Mouse (Mus musculus): ENCODE results near the gene Spint1. TPM values are rescaled to one million over a fixed set of nuclear protein-coding genes. Genes with fewer than 3 reads are reported as not detected.
A peak's percentile ranks its signal among the peaks of the same experiment; 100 is the strongest.

Spint1 gene
- polyA plus RNA-seq, 1 experiment from 2014 or later = 62.7 TPM

GRCm38 (mm10) chr2:119250826-119251478 is 13.8 kb downstream of the Spint1 start:
- 16% methylated on average over 11 of the region's 11 CpGs for WGBS
- H3K36me3 ChIP-seq (ENCODE audit: insufficient read depth, low read length) = no peaks in the 10 kb centered on the region
- ATAC-seq (replicated peaks; ENCODE audit: low FRiP score, low read depth) (peak; percentile 62), DNase-seq (ENCODE audit: low spot score) (peak; percentile 87)
- H3K4me3 ChIP-seq (replicated peaks; ENCODE audit: low read depth, low read length) = no peak overlapping the region
- H3K27ac ChIP-seq = peak overlapping the region; percentile 50; the same call in 1 of the 2 replicates
- no peaks in the 10 kb centered on the region for H3K9me3 ChIP-seq (replicated peaks; ENCODE audit: low read length)
- no peak overlapping the region for H3K9ac ChIP-seq (ENCODE audit: low read depth, low read length)
- peak; percentile 99 for TF ChIP-seq CTCF (IDR thresholded peaks at IDR 0.05; ENCODE audit: low read depth)
- no peaks in the 10 kb centered on the region for H3K4me1 ChIP-seq (replicated peaks; ENCODE audit: insufficient read depth, low read length)
- H3K27me3 ChIP-seq (ENCODE audit: insufficient read depth, low read length) = no peaks in the 10 kb centered on the region; the same call in 1 of the 2 replicates
- no peak overlapping the region for H3K4me2 ChIP-seq (ENCODE audit: low read length)

GRCm38 (mm10) chr2:119254976-119255375 is 17.8 kb downstream of the Spint1 start:
- no peaks in the 10 kb centered on the region; the same call in 1 of the 2 replicates for H3K27me3 ChIP-seq (ENCODE audit: insufficient read depth, low read length)
- DNase-seq (ENCODE audit: low spot score) (no peak), ATAC-seq (replicated peaks; ENCODE audit: low FRiP score, low read depth) (no peak)
- H3K27ac ChIP-seq = no peak overlapping the region
- no peak overlapping the region for H3K9ac ChIP-seq (ENCODE audit: low read depth, low read length)
- H3K4me3 ChIP-seq (replicated peaks; ENCODE audit: low read depth, low read length) = no peak overlapping the region
- WGBS = 15% methylated on average over 7 of the region's 7 CpGs
- no peak for TF ChIP-seq CTCF (IDR thresholded peaks at IDR 0.05; ENCODE audit: low read depth)
- H3K9me3 ChIP-seq (replicated peaks; ENCODE audit: low read length) = no peaks in the 10 kb centered on the region
- H3K36me3 ChIP-seq (ENCODE audit: insufficient read depth, low read length) = no peaks in the 10 kb centered on the region
- H3K4me1 ChIP-seq (replicated peaks; ENCODE audit: insufficient read depth, low read length) = no peaks in the 10 kb centered on the region
- no peak overlapping the region for H3K4me2 ChIP-seq (ENCODE audit: low read length)

- Histone ChIP-seq H3K9me3 (replicated peaks; ENCODE audit: low read length) (no peaks in the 10 kb centered on the region), H3K4me3 (replicated peaks; ENCODE audit: low read depth, low read length) (no peak overlapping the region), H3K27me3 (ENCODE audit: insufficient read depth, low read length) (no peaks in the 10 kb centered on the region; the same call in 1 of the 2 replicates), H3K9ac (ENCODE audit: low read depth, low read length) (no peak overlapping the region), H3K36me3 (ENCODE audit: insufficient read depth, low read length) (no peaks in the 10 kb centered on the region), H3K4me2 (ENCODE audit: low read length) (no peak overlapping the region), H3K27ac (no peak overlapping the region), H3K4me1 (replicated peaks; ENCODE audit: insufficient read depth, low read length) (no peaks in the 10 kb centered on the region)
- ATAC-seq (replicated peaks; ENCODE audit: low FRiP score, low read depth) (no peak), DNase-seq (ENCODE audit: low spot score) (no peak)
- no peak for TF ChIP-seq CTCF (IDR thresholded peaks at IDR 0.05; ENCODE audit: low read depth)
- WGBS = 76% methylated on average over 1 of the region's 1 CpGs
These were observed 23.4 kb downstream of the Spint1 start for GRCm38 (mm10) chr2:119260518-119260917.

- Histone ChIP-seq H3K4me1 (replicated peaks; ENCODE audit: insufficient read depth, low read length) (no peaks in the 10 kb centered on the region), H3K27ac (no peak overlapping the region), H3K4me2 (ENCODE audit: low read length) (no peak overlapping the region), H3K27me3 (ENCODE audit: insufficient read depth, low read length) (no peaks in the 10 kb centered on the region), H3K9ac (ENCODE audit: low read depth, low read length) (no peak overlapping the region), H3K4me3 (replicated peaks; ENCODE audit: low read depth, low read length) (no peak overlapping the region), H3K9me3 (replicated peaks; ENCODE audit: low read length) (no peaks in the 10 kb centered on the region), H3K36me3 (ENCODE audit: insufficient read depth, low read length) (no peaks in the 10 kb centered on the region)
- ATAC-seq (replicated peaks; ENCODE audit: low FRiP score, low read depth) (no peak), DNase-seq (ENCODE audit: low spot score) (no peak)
- no peak for TF ChIP-seq CTCF (IDR thresholded peaks at IDR 0.05; ENCODE audit: low read depth)
- WGBS = 44% methylated on average over 2 of the region's 2 CpGs
These were observed 24.2 kb downstream of the Spint1 start for GRCm38 (mm10) chr2:119261326-119261725.

GRCm38 (mm10) chr2:119262978-119263377 is 25.8 kb downstream of the Spint1 start:
- H3K4me1 ChIP-seq (replicated peaks; ENCODE audit: insufficient read depth, low read length) = no peaks in the 10 kb centered on the region
- no peak for TF ChIP-seq CTCF (IDR thresholded peaks at IDR 0.05; ENCODE audit: low read depth)
- no peak overlapping the region for H3K4me3 ChIP-seq (replicated peaks; ENCODE audit: low read depth, low read length)
- DNase-seq (ENCODE audit: low spot score) (peak; percentile 54), ATAC-seq (replicated peaks; ENCODE audit: low FRiP score, low read depth) (peak; percentile 80)
- H3K27ac ChIP-seq = no peak overlapping the region
- no peaks in the 10 kb centered on the region for H3K9me3 ChIP-seq (replicated peaks; ENCODE audit: low read length)
- H3K4me2 ChIP-seq (ENCODE audit: low read length) = peak overlapping the region; percentile 33; the same call in 1 of the 2 replicates
- H3K36me3 ChIP-seq (ENCODE audit: insufficient read depth, low read length) = no peaks in the 10 kb centered on the region
- no peak overlapping the region for H3K9ac ChIP-seq (ENCODE audit: low read depth, low read length)
- H3K27me3 ChIP-seq (ENCODE audit: insufficient read depth, low read length) = no peaks in the 10 kb centered on the region
- WGBS = 13% methylated on average over 8 of the region's 8 CpGs

- no peak overlapping the region for H3K4me2 ChIP-seq (ENCODE audit: low read length)
- no peaks in the 10 kb centered on the region for H3K9me3 ChIP-seq (replicated peaks; ENCODE audit: low read length)
- H3K27ac ChIP-seq = no peak overlapping the region
- ATAC-seq (replicated peaks; ENCODE audit: low FRiP score, low read depth) = no peak
- no peaks in the 10 kb centered on the region for H3K36me3 ChIP-seq (ENCODE audit: insufficient read depth, low read length)
- DNase-seq (ENCODE audit: low spot score) = no peak
- no peak for TF ChIP-seq CTCF (IDR thresholded peaks at IDR 0.05; ENCODE audit: low read depth)
- 64% methylated on average over 5 of the region's 5 CpGs for WGBS
- H3K4me1 ChIP-seq (replicated peaks; ENCODE audit: insufficient read depth, low read length) = no peaks in the 10 kb centered on the region
- H3K9ac ChIP-seq (ENCODE audit: low read depth, low read length) = no peak overlapping the region
- H3K4me3 ChIP-seq (replicated peaks; ENCODE audit: low read depth, low read length) = no peak overlapping the region
- no peaks in the 10 kb centered on the region for H3K27me3 ChIP-seq (ENCODE audit: insufficient read depth, low read length)
These were observed 26.7 kb downstream of the Spint1 start for GRCm38 (mm10) chr2:119263813-119264212.

All from kidney, postnatal 0 days (tissue).